Mouse (Mus musculus) lung, adult 2 months (tissue): ENCODE measurements around the gene Tctn3.

Experiments used
- CTCF ChIP-seq: fragments of 200-500 bp; IDR thresholded peaks from 2 replicates; pipeline ENCODE4 v1.5.1; 2011; ENCODE audit warnings: mild to moderate bottlenecking, low read length, control low read depth; ENCODE audit not compliant: insufficient read depth
- POLR2A ChIP-seq: fragments of 200-500 bp; IDR thresholded peaks from 2 replicates; pipeline ENCODE4 v1.6.1; 2011; ENCODE audit warnings: low read depth, mild to moderate bottlenecking, control low read depth, low read length, borderline replicate concordance; ENCODE audit errors: extremely low read depth

- no peak for TF ChIP-seq CTCF
- peak; percentile 38; the same call in 1 of the 2 replicates for TF ChIP-seq POLR2A
These were observed 47.8 kb upstream of the Tctn3 start for GRCm38 (mm10) chr19:40659651-40660478.
